Mouse (Mus musculus) testis, postnatal 14 days (tissue): ENCODE data around the gene B4gat1.

Experiments used
- DNase-seq: peaks from one replicate; pipeline ENCODE4 v3.0.0; 2021; ENCODE audit warnings: low spot score

B4gat1 gene

GRCm38 (mm10) chr19:5058801-5059771 lies 20.5 kb downstream of the B4gat1 start:
- DNase-seq = no peak

- no peak for DNase-seq
These were observed 22.0 kb downstream of the B4gat1 start for GRCm38 (mm10) chr19:5060365-5061330.

- no peak for DNase-seq
These were observed 23.4 kb downstream of the B4gat1 start for GRCm38 (mm10) chr19:5062041-5062440.

GRCm38 (mm10) chr19:5062446-5062845 lies 23.8 kb downstream of the B4gat1 start:
- DNase-seq = no peak

- no peak for DNase-seq
These were observed 26.5 kb downstream of the B4gat1 start for GRCm38 (mm10) chr19:5065104-5065503.

GRCm38 (mm10) chr19:5067040-5067799 lies 28.6 kb downstream of the B4gat1 start:
- DNase-seq = no peak

GRCm38 (mm10) chr19:5067867-5068569 lies 29.4 kb downstream of the B4gat1 start, which contains the start of gene Cd248:
Gene Cd248, plus strand, starts transcription at chr19:5068078.
- peak; percentile 71 for DNase-seq

GRCm38 (mm10) chr19:5068570-5069234 lies 30.1 kb downstream of the B4gat1 start:
- no peak for DNase-seq

GRCm38 (mm10) chr19:5069486-5069885 lies 30.9 kb downstream of the B4gat1 start:
- DNase-seq = no peak

GRCm38 (mm10) chr19:5069978-5070377 lies 31.4 kb downstream of the B4gat1 start:
- DNase-seq = no peak

- DNase-seq = no peak
These were observed 32.5 kb downstream of the B4gat1 start for GRCm38 (mm10) chr19:5071077-5071476.

- DNase-seq = peak; percentile 82
These were observed 33.1 kb downstream of the B4gat1 start for GRCm38 (mm10) chr19:5071545-5072369.

GRCm38 (mm10) chr19:5072389-5073019 lies 33.9 kb downstream of the B4gat1 start:
- no peak for DNase-seq

- DNase-seq = no peak
These were observed 34.4 kb downstream of the B4gat1 start for GRCm38 (mm10) chr19:5073028-5073427.

GRCm38 (mm10) chr19:5073518-5073917 lies 34.9 kb downstream of the B4gat1 start:
- no peak for DNase-seq

- DNase-seq = no peak
These were observed 40.7 kb downstream of the B4gat1 start for GRCm38 (mm10) chr19:5079279-5079678.

- no peak for DNase-seq
These were observed 43.4 kb downstream of the B4gat1 start for GRCm38 (mm10) chr19:5082005-5082404.

- DNase-seq = no peak
These were observed 44.0 kb downstream of the B4gat1 start for GRCm38 (mm10) chr19:5082596-5082995.
